22 mouse cellular contexts compared by ENCODE assay signal in genomic region chr2:23928836-23929235, GRCm38 (mm10).
DNase-seq lines count a peak whose midpoint lies in the region; ATAC-seq and TF ChIP-seq lines count a peak whose summit lies in the region.
"Had no signal": no experiment of that assay in that cellular context is flagged by ENCODE, and none has a peak within 500 bp of the region (broad histone marks: within the 10 kb centered on the region; RNA-seq: fewer than 3 reads in every experiment).

No protein-coding gene starts in this region.

- no peak overlapping the region for H3K4me2 ChIP-seq in kidney, embryonic 14.5 days (replicated peaks; ENCODE audit: low read depth, low read length)
- H3K4me2 ChIP-seq in kidney, embryonic 16.5 days (replicated peaks; ENCODE audit: low read depth, low read length), result no peak overlapping the region

- no peak overlapping the region for H3K9ac ChIP-seq in kidney, embryonic 14.5 days (ENCODE audit: low read depth, low read length)
- no peak overlapping the region for H3K9ac ChIP-seq in kidney, embryonic 16.5 days (replicated peaks; ENCODE audit: low read length)

- H3K36me3 ChIP-seq in kidney, embryonic 14.5 days (ENCODE audit: control insufficient read depth, insufficient read depth, low read length), result no peaks in the 10 kb centered on the region
- no peaks in the 10 kb centered on the region for H3K36me3 ChIP-seq in kidney, adult 2 months (ENCODE audit: control insufficient read depth, insufficient read depth, low read length)
- H3K36me3 ChIP-seq in kidney, embryonic 16.5 days (ENCODE audit: insufficient read depth, low read length), result no peaks in the 10 kb centered on the region
- H3K36me3 ChIP-seq: G1E had no signal

- no peak overlapping the region for H3K4me3 ChIP-seq in kidney, embryonic 14.5 days (ENCODE audit: low read length)
- H3K4me3 ChIP-seq in kidney, adult 2 months (ENCODE audit: insufficient read depth, low read depth, low read length), result no peak overlapping the region
- no peak overlapping the region for H3K4me3 ChIP-seq in kidney, embryonic 16.5 days (ENCODE audit: low read length)

- TF ChIP-seq POLR2A in kidney, adult 2 months (IDR thresholded peaks at IDR 0.05; ENCODE audit: low read depth, low read length), result no peak

- no peak for ATAC-seq in kidney, embryonic 14.5 days (ENCODE audit: low FRiP score, low TSS enrichment)
- ATAC-seq in kidney, embryonic 16.5 days (ENCODE audit: low FRiP score, low TSS enrichment), result no peak
- ATAC-seq: activated CD4-positive, CD25-positive, alpha-beta regulatory T cell, adult 4 months; CD4-positive, CD25-positive, alpha-beta regulatory T cell, adult 4 months; Patski had no signal

- DNase-seq in kidney, adult 11 months, result peak; percentile 62
- peak; percentile 92 for DNase-seq in kidney, adult 2 months
- DNase-seq in kidney, postnatal 4 days, result no peak
- DNase-seq in kidney, adult 8-10 months, result peak; percentile 65 to 76
- no peak for DNase-seq in kidney, postnatal 10 days
- DNase-seq in kidney, adult 9 months, result peak; percentile 91
- DNase-seq: adrenal gland, adult 2 months; adrenal gland, adult 8-10 months; adrenal gland, postnatal 10 days; adrenal gland, postnatal 14 days; adrenal gland, postnatal 25 days; adrenal gland, postnatal 36 days; B cell, adult 2 months; cerebellum, adult 11 months; cerebellum, adult 11-12 months had no signal

- H3K27ac ChIP-seq in kidney, embryonic 14.5 days (ENCODE audit: low read depth, low read length), result no peak overlapping the region
- peak overlapping the region; percentile 85 for H3K27ac ChIP-seq in kidney, adult 2 months (ENCODE audit: insufficient read depth, low read depth, low read length)
- no peak overlapping the region for H3K27ac ChIP-seq in kidney, embryonic 16.5 days (ENCODE audit: low read length)

- WGBS in kidney, embryonic 14.5 days, result 78% methylated on average over 4 of the region's 4 CpGs
- WGBS in kidney, adult 2 months, result 37% methylated on average over 4 of the region's 4 CpGs
- 74% methylated on average over 4 of the region's 4 CpGs for WGBS in kidney, embryonic 16.5 days

- no peak for TF ChIP-seq CTCF in kidney, adult 2 months (conservative IDR thresholded peaks at IDR 0.05; ENCODE audit: insufficient read depth, insufficient read length, low read depth, low read length)

- no peaks in the 10 kb centered on the region for H3K4me1 ChIP-seq in kidney, embryonic 14.5 days (ENCODE audit: control insufficient read depth, insufficient read depth, low read length)
- peaks cover 5% of the 10 kb centered on the region for H3K4me1 ChIP-seq in kidney, adult 2 months (ENCODE audit: control insufficient read depth, insufficient read depth, low read length)
- no peaks in the 10 kb centered on the region for H3K4me1 ChIP-seq in kidney, embryonic 16.5 days (ENCODE audit: insufficient read depth, low read length)

- peaks cover 4% of the 10 kb centered on the region; the same call in 1 of the 2 replicates for H3K9me3 ChIP-seq in kidney, embryonic 14.5 days (ENCODE audit: control insufficient read depth, low read length)
- H3K9me3 ChIP-seq in kidney, embryonic 16.5 days (ENCODE audit: low read length), result peaks cover 12% of the 10 kb centered on the region
- H3K9me3 ChIP-seq: G1E had no signal

- H3K27me3 ChIP-seq in kidney, embryonic 14.5 days (ENCODE audit: control insufficient read depth, insufficient read depth, low read length), result no peaks in the 10 kb centered on the region
- no peaks in the 10 kb centered on the region for H3K27me3 ChIP-seq in kidney, adult 2 months (replicated peaks; ENCODE audit: control insufficient read depth, insufficient read depth, low read length)
- H3K27me3 ChIP-seq in kidney, embryonic 16.5 days (ENCODE audit: insufficient read depth, low read length), result no peaks in the 10 kb centered on the region
- H3K27me3 ChIP-seq: CH12.LX, Patski had no signal

Comparison
In these comparisons a context has a peak if more than half of its experiments do, and no peak if none do; other contexts are left out.
1. DNase-seq: peak in kidney, adult 11 months (single experiment), kidney, adult 2 months (single experiment), kidney, adult 8-10 months (2 of 2) and kidney, adult 9 months (single experiment); none in kidney, postnatal 4 days (0 of 2) and kidney, postnatal 10 days (single experiment).